Mouse (Mus musculus) embryonic facial prominence, embryonic 14.5 days (tissue): Measurements from ENCODE around the gene Spin2g. TPM values are rescaled to one million over a fixed set of nuclear protein-coding genes. Genes with fewer than 3 reads are reported as not detected.
"Not testable (repeated sequence)": the region's sequence is repeated elsewhere in the genome, so short reads cannot be mapped to it uniquely, and the experiment has no call there.

ENCODE experiments used
- ATAC-seq: fragments of 200-750 bp; cut with Nextera tagmentation; 2 replicates; pipeline ENCODE4 v1.8.0; 2017; ENCODE audit warnings: low read depth, moderate number of reproducible peaks, moderate TSS enrichment
- DNase-seq: peaks from one replicate; pipeline ENCODE4 v3.0.0-alpha.2; 2015; ENCODE audit warnings: low spot score
- H3K27ac ChIP-seq: fragments of 300-500 bp; sonication (generic); replicated peaks from 2 replicates; pipeline ENCODE4 v1.5.1; 2014; ENCODE audit warnings: low read depth, mild to moderate bottlenecking, low read length, moderate library complexity
- H3K27me3 ChIP-seq: fragments of 300-500 bp; sonication (generic); replicated peaks from 2 replicates; pipeline ENCODE4 v1.6.1; 2014; ENCODE audit warnings: low read length; ENCODE audit not compliant: control insufficient read depth, insufficient read depth
- H3K36me3 ChIP-seq: fragments of 300-500 bp; sonication (generic); 2 replicates; pipeline ENCODE4 v1.6.1; 2014; ENCODE audit warnings: low read length, mixed read lengths; ENCODE audit not compliant: control insufficient read depth, insufficient read depth
- H3K4me1 ChIP-seq: fragments of 300-500 bp; sonication (generic); 2 replicates; pipeline ENCODE4 v1.6.1; 2014; ENCODE audit warnings: antibody characterized with exemption, low read length; ENCODE audit not compliant: control insufficient read depth, insufficient read depth
- H3K4me2 ChIP-seq: fragments of 300-500 bp; sonication (generic); 2 replicates; pipeline ENCODE4 v1.6.1; 2014; ENCODE audit warnings: low read depth, mild to moderate bottlenecking, low read length, moderate library complexity, mixed read lengths
- H3K4me3 ChIP-seq: fragments of 300-500 bp; sonication (generic); 2 replicates; pipeline ENCODE4 v1.5.1; 2014; ENCODE audit warnings: low read depth, mild to moderate bottlenecking, low read length
- H3K9ac ChIP-seq: fragments of 300-500 bp; sonication (generic); 2 replicates; pipeline ENCODE4 v1.6.1; 2014; ENCODE audit warnings: low read depth, mild to moderate bottlenecking, low read length, moderate library complexity, mixed read lengths
- H3K9me3 ChIP-seq: fragments of 300-500 bp; sonication (generic); 2 replicates; pipeline ENCODE4 v1.6.1; 2016; ENCODE audit warnings: low read length; ENCODE audit not compliant: control insufficient read depth
- WGBS: fragments of 180-500 bp; shearing (Covaris S2); extraction: QIAGEN DNeasy Blood & Tissue Kit; methylation state at CpG from one replicate; pipeline ENCODE4 v1.1.7; 2014; 5-methylcytosine and 5-hydroxymethylcytosine counted together
- polyA plus RNA-seq: library from polyadenylated mRNA; unstranded; fragments of >200 nt; fragmentation: Nextera tagmentation; extraction: Ambion mirVana; gene quantifications from 2 replicates; pipeline ENCODE4 v1.2.1, GENCODE M21; 2014

The Spin2g gene
- polyA plus RNA-seq = not detected in 2 replicates

DNA sequence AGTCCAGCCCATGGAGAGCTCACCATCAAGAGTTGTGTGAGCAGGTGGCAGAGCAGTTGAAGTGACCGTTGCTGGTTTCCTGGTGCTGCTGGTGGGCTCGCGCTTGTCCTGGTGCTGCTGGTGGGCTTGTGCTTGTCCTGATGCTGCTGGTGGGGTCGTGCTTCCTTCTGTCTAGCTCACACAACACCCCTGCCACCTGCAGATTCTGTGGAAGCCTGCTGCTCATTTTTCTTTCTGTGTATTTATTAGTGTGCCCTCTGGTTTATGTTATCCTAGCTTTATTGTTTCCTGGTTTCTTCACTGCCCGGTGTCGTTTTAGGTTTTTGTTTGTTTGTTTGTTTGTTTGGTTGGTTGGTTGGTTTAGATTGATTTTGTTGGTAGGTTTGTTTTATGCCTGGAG lies at the start of gene Spin2g:
Spin2g (minus strand) TSS at position 101 of the 400 bp plus-strand sequence.
- not testable (repeated sequence) for H3K4me1 ChIP-seq, H3K4me3 ChIP-seq, H3K9ac ChIP-seq, H3K9me3 ChIP-seq, H3K4me2 ChIP-seq, H3K36me3 ChIP-seq, DNase-seq, H3K27me3 ChIP-seq, ATAC-seq, H3K27ac ChIP-seq
- WGBS = 85% methylated on average over 5 of the region's 6 CpGs

Other genes starting within 250 kb of the Spin2g start
- gene Btbd35f9, start 77.2 kb downstream of the Spin2g start, polyA plus RNA-seq = not detected in 2 replicates
- not detected in 2 replicates for gene Btbd35f8, start 211.8 kb upstream of the Spin2g start, polyA plus RNA-seq